Mouse (Mus musculus): ENCODE results near the gene Klhdc8a.

GRCm38 (mm10) chr1:132322711-132323542 lies 24.5 kb downstream of the Klhdc8a start:
- TF ChIP-seq CTCF (IDR thresholded peaks at IDR 0.05; ENCODE audit: control insufficient read depth, insufficient read depth, insufficient replicate concordance, low read depth, low read length) (no peak), POLR2A (IDR thresholded peaks at IDR 0.05; ENCODE audit: control insufficient read depth, low read depth, low read length) (no peak)

All from testis, adult 2 months (tissue).